Mouse (Mus musculus) forebrain, postnatal 0 days (tissue): ENCODE results near the gene Arl8a. TPM values are rescaled to one million over a fixed set of nuclear protein-coding genes. Genes with fewer than 3 reads are reported as not detected.

Source experiments
- ATAC-seq: fragments of 200-750 bp; cut with Nextera tagmentation; 2 replicates; pipeline ENCODE4 v1.8.0; 2017; ENCODE audit warnings: mild to moderate bottlenecking, moderate library complexity
- DNase-seq: peaks from one replicate; pipeline ENCODE4 v3.0.0-alpha.2; 2015
- H3K27ac ChIP-seq: fragments of 300-500 bp; sonication (generic); 2 replicates; pipeline ENCODE4 v1.5.1; 2014; ENCODE audit warnings: low read depth, mild to moderate bottlenecking, antibody characterized with exemption, low read length, moderate library complexity, mixed read lengths
- H3K27me3 ChIP-seq: fragments of 300-500 bp; sonication (generic); 2 replicates; pipeline ENCODE4 v1.6.1; 2014; ENCODE audit warnings: mild to moderate bottlenecking, low read length, mixed read lengths; ENCODE audit not compliant: insufficient read depth
- H3K36me3 ChIP-seq: fragments of 300-500 bp; sonication (generic); 2 replicates; pipeline ENCODE4 v1.6.1; 2014; ENCODE audit warnings: mild to moderate bottlenecking, moderate library complexity; ENCODE audit not compliant: insufficient read depth
- H3K4me1 ChIP-seq: fragments of 300-500 bp; sonication (generic); 2 replicates; pipeline ENCODE4 v1.6.1; 2014; ENCODE audit warnings: antibody characterized with exemption; ENCODE audit not compliant: insufficient read depth
- H3K4me2 ChIP-seq: fragments of 300-500 bp; sonication (generic); 2 replicates; pipeline ENCODE4 v1.6.1; 2014; ENCODE audit warnings: low read depth, mild to moderate bottlenecking, moderate library complexity
- H3K4me3 ChIP-seq: fragments of 300-500 bp; sonication (generic); 2 replicates; pipeline ENCODE4 v1.5.1; 2014; ENCODE audit warnings: low read depth, low read length, mixed read lengths
- H3K9ac ChIP-seq: fragments of 300-500 bp; sonication (generic); 2 replicates; pipeline ENCODE4 v1.6.1; 2014; ENCODE audit warnings: mild to moderate bottlenecking
- H3K9me3 ChIP-seq: fragments of 300-500 bp; sonication (generic); 2 replicates; pipeline ENCODE4 v1.6.1; 2016; ENCODE audit warnings: low read length
- CTCF ChIP-seq: sonication (generic); IDR thresholded peaks from 2 replicates; pipeline ENCODE4 v1.5.1; 2016; ENCODE audit warnings: antibody characterized with exemption, control low read depth, low read depth
- WGBS: fragments of 180-500 bp; shearing (Covaris S2); extraction: QIAGEN DNeasy Blood & Tissue Kit; methylation state at CpG from one replicate; pipeline ENCODE4 v1.1.7; 2014; 5-methylcytosine and 5-hydroxymethylcytosine counted together
- polyA plus RNA-seq: library from polyadenylated mRNA; unstranded; fragments of >200 nt; fragmentation: Nextera tagmentation; extraction: Ambion mirVana; gene quantifications from 2 replicates; pipeline ENCODE4 v1.2.1, GENCODE M21; 2015
- total RNA-seq: library from RNA; depleted of rRNA; stranded (reverse); fragments of >200 nt; gene quantifications from 2 replicates; pipeline ENCODE4 v1.2.3, GENCODE M21; 2014

Arl8a gene
- total and polyA plus RNA-seq, 2 experiments from 2014 or later, result 344 to 457 TPM

GRCm38 (mm10) chr1:135169556-135170224 is 23.1 kb downstream of the Arl8a start:
- ATAC-seq (no peak), DNase-seq (no peak)
- Histone ChIP-seq H3K4me3 (no peak overlapping the region), H3K9ac (no peak overlapping the region), H3K4me1 (no peaks in the 10 kb centered on the region), H3K27ac (peak overlapping the region; percentile 21; the same call in 1 of the 2 replicates), H3K27me3 (no peaks in the 10 kb centered on the region), H3K36me3 (no peaks in the 10 kb centered on the region), H3K9me3 (no peaks in the 10 kb centered on the region), H3K4me2 (no peak overlapping the region)
- TF ChIP-seq CTCF, result no peak
- WGBS, result 55% methylated on average over 12 of the region's 12 CpGs

GRCm38 (mm10) chr1:135170299-135170698 is 23.7 kb downstream of the Arl8a start:
- DNase-seq (no peak), ATAC-seq (no peak)
- no peak overlapping the region for H3K9ac ChIP-seq
- no peaks in the 10 kb centered on the region for H3K27me3 ChIP-seq
- WGBS, result 77% methylated on average over 10 of the region's 10 CpGs
- H3K4me1 ChIP-seq, result no peaks in the 10 kb centered on the region
- no peak for TF ChIP-seq CTCF
- H3K4me2 ChIP-seq, result no peak overlapping the region
- no peak overlapping the region for H3K4me3 ChIP-seq
- H3K36me3 ChIP-seq, result no peaks in the 10 kb centered on the region
- H3K27ac ChIP-seq, result no peak overlapping the region
- H3K9me3 ChIP-seq, result no peaks in the 10 kb centered on the region

GRCm38 (mm10) chr1:135171202-135171601 is 24.6 kb downstream of the Arl8a start:
- Histone ChIP-seq H3K9me3 (no peaks in the 10 kb centered on the region), H3K4me3 (no peak overlapping the region), H3K9ac (no peak overlapping the region), H3K27me3 (no peaks in the 10 kb centered on the region), H3K4me1 (no peaks in the 10 kb centered on the region), H3K27ac (no peak overlapping the region), H3K36me3 (no peaks in the 10 kb centered on the region), H3K4me2 (no peak overlapping the region)
- ATAC-seq, result no peak
- DNase-seq, result no peak
- 89% methylated on average over 7 of the region's 7 CpGs for WGBS
- peak; percentile 43 for TF ChIP-seq CTCF

GRCm38 (mm10) chr1:135171984-135172383 is 25.4 kb downstream of the Arl8a start:
- Histone ChIP-seq H3K4me2 (no peak overlapping the region), H3K36me3 (no peaks in the 10 kb centered on the region), H3K4me1 (no peaks in the 10 kb centered on the region), H3K4me3 (no peak overlapping the region), H3K9me3 (no peaks in the 10 kb centered on the region), H3K27ac (no peak overlapping the region), H3K9ac (no peak overlapping the region), H3K27me3 (no peaks in the 10 kb centered on the region)
- peak; percentile 88 for TF ChIP-seq CTCF
- DNase-seq (peak; percentile 84), ATAC-seq (peak; percentile 87)
- 55% methylated on average over 6 of the region's 6 CpGs for WGBS

- 95% methylated on average over 6 of the region's 6 CpGs for WGBS
- no peaks in the 10 kb centered on the region for H3K27me3 ChIP-seq
- H3K9me3 ChIP-seq, result no peaks in the 10 kb centered on the region
- H3K9ac ChIP-seq, result no peak overlapping the region
- H3K4me3 ChIP-seq, result no peak overlapping the region
- H3K4me2 ChIP-seq, result no peak overlapping the region
- no peak overlapping the region for H3K27ac ChIP-seq
- no peak for TF ChIP-seq CTCF
- H3K36me3 ChIP-seq, result no peaks in the 10 kb centered on the region
- DNase-seq, result no peak
- ATAC-seq, result no peak
- no peaks in the 10 kb centered on the region for H3K4me1 ChIP-seq
Measured at GRCm38 (mm10) chr1:135173311-135173710, 26.7 kb downstream of the Arl8a start.

GRCm38 (mm10) chr1:135175176-135175575 is 28.6 kb downstream of the Arl8a start:
- ATAC-seq (no peak), DNase-seq (no peak)
- Histone ChIP-seq H3K4me3 (no peak overlapping the region), H3K9ac (no peak overlapping the region), H3K4me2 (no peak overlapping the region), H3K36me3 (no peaks in the 10 kb centered on the region), H3K27me3 (no peaks in the 10 kb centered on the region), H3K27ac (no peak overlapping the region), H3K4me1 (no peaks in the 10 kb centered on the region), H3K9me3 (no peaks in the 10 kb centered on the region)
- no peak for TF ChIP-seq CTCF
- WGBS, result 70% methylated on average over 3 of the region's 3 CpGs

- H3K4me3 ChIP-seq, result no peak overlapping the region
- H3K9ac ChIP-seq, result no peak overlapping the region
- H3K27ac ChIP-seq, result no peak overlapping the region
- 77% methylated on average over 3 of the region's 3 CpGs for WGBS
- H3K4me1 ChIP-seq, result no peaks in the 10 kb centered on the region
- no peak for TF ChIP-seq CTCF
- no peaks in the 10 kb centered on the region for H3K36me3 ChIP-seq
- DNase-seq (no peak), ATAC-seq (no peak)
- no peaks in the 10 kb centered on the region for H3K27me3 ChIP-seq
- H3K4me2 ChIP-seq, result no peak overlapping the region
- H3K9me3 ChIP-seq, result no peaks in the 10 kb centered on the region
Measured at GRCm38 (mm10) chr1:135177724-135178123, 31.1 kb downstream of the Arl8a start.
